Mouse (Mus musculus): ENCODE data around the gene Olfr640. TPM values are rescaled to one million over a fixed set of nuclear protein-coding genes. Genes with fewer than 3 reads are reported as not detected.

Olfr640 gene
- total RNA-seq (2021) (not detected), polyA plus RNA-seq (2012; rRNA removed) (not detected in 2 replicates)
- long read RNA-seq: 0 reads

- no peak for DNase-seq
Measured at GRCm38 (mm10) chr7:104025473-104025872, at the start of gene Olfr640. Gene Olfr640 (minus strand): TSS chr7:104025573.

- DNase-seq: no peak
Measured at GRCm38 (mm10) chr7:104071769-104072168, 46.4 kb upstream of the Olfr640 start, which contains the start of gene Olfr644. Gene Olfr644 (minus strand): TSS chr7:104071869.

- DNase-seq: no peak
Measured at GRCm38 (mm10) chr7:104061345-104061744, 36.0 kb upstream of the Olfr640 start, which contains the start of gene 4930516K23Rik. Gene 4930516K23Rik (minus strand): TSS chr7:104061445.

- no peak for DNase-seq
Measured at GRCm38 (mm10) chr7:104059215-104059614, 33.8 kb upstream of the Olfr640 start.

- DNase-seq: no peak
Measured at GRCm38 (mm10) chr7:104052566-104052965, 27.2 kb upstream of the Olfr640 start, which contains the start of gene Olfr642. Gene Olfr642 (minus strand): TSS chr7:104052666.

- no peak for DNase-seq
Measured at GRCm38 (mm10) chr7:104050745-104051144, 25.4 kb upstream of the Olfr640 start.

- no peak for DNase-seq
Measured at GRCm38 (mm10) chr7:104035145-104035544, 9.8 kb upstream of the Olfr640 start, which contains the start of gene Olfr641. Gene Olfr641 (plus strand): TSS chr7:104035445.

GRCm38 (mm10) chr7:104026978-104027377 is 1.6 kb upstream of the Olfr640 start:
- DNase-seq: no peak

GRCm38 (mm10) chr7:104021651-104022050 is 3.7 kb downstream of the Olfr640 start:
- no peak for DNase-seq

- DNase-seq: no peak
Measured at GRCm38 (mm10) chr7:104018953-104019352, 6.4 kb downstream of the Olfr640 start.

- DNase-seq: no peak
Measured at GRCm38 (mm10) chr7:104017203-104017602, 8.2 kb downstream of the Olfr640 start, which contains the start of gene Olfr639. Gene Olfr639 (minus strand): TSS chr7:104017303.

GRCm38 (mm10) chr7:103999124-103999523 is 26.2 kb downstream of the Olfr640 start:
- no peak for DNase-seq

- no peak for DNase-seq
Measured at GRCm38 (mm10) chr7:103998446-103998845, 26.9 kb downstream of the Olfr640 start, which contains the start of gene Olfr638. Gene Olfr638 (plus strand): TSS chr7:103998746.

- no peak for DNase-seq
Measured at GRCm38 (mm10) chr7:103971782-103972181, 53.6 kb downstream of the Olfr640 start.

GRCm38 (mm10) chr7:103970852-103971251 is 54.5 kb downstream of the Olfr640 start, which contains the start of gene Olfr635:
Gene Olfr635 (plus strand): TSS chr7:103971152.
- DNase-seq: no peak

Other genes with a start within 250 kb of the Olfr640 start
Only the 30 nearest of the 31 such genes appear.
- gene Olfr67, start 233.8 kb downstream of the Olfr640 start, total RNA-seq (2021): not detected
- gene Olfr67, start 233.8 kb downstream of the Olfr640 start, polyA plus RNA-seq (2012; rRNA removed): not detected in 2 replicates
- 100 to 1,000 TPM; 120 to 218 TPM for gene Hbb-bt, start 211.6 kb downstream of the Olfr640 start, total RNA-seq (2021)
- 48.3 and 61.8 TPM in 2 replicates for gene Hbb-bt, start 211.6 kb downstream of the Olfr640 start, polyA plus RNA-seq (2012; rRNA removed)
- 1,000 to 10,000 TPM; 1,531 to 2,097 TPM for gene Hbb-bs, start 197.5 kb downstream of the Olfr640 start, total RNA-seq (2021)
- 569 and 814 TPM in 2 replicates for gene Hbb-bs, start 197.5 kb downstream of the Olfr640 start, polyA plus RNA-seq (2012; rRNA removed)
- gene Hbb-bh2, start 185.1 kb downstream of the Olfr640 start, total RNA-seq (2021): not detected
- not detected in 2 replicates for gene Hbb-bh2, start 185.1 kb downstream of the Olfr640 start, polyA plus RNA-seq (2012; rRNA removed)
- gene Hbb-bh1, start 182.4 kb downstream of the Olfr640 start, total RNA-seq (2021): not detected
- gene Hbb-bh1, start 182.4 kb downstream of the Olfr640 start, polyA plus RNA-seq (2012; rRNA removed): not detected in 2 replicates
- not detected for gene Hbb-y, start 172.4 kb downstream of the Olfr640 start, total RNA-seq (2021)
- not detected in 2 replicates for gene Hbb-y, start 172.4 kb downstream of the Olfr640 start, polyA plus RNA-seq (2012; rRNA removed)
- not detected for gene Olfr66, start 139.3 kb downstream of the Olfr640 start, total RNA-seq (2021)
- not detected in 2 replicates for gene Olfr66, start 139.3 kb downstream of the Olfr640 start, polyA plus RNA-seq (2012; rRNA removed)
- gene Olfr64, start 131.1 kb downstream of the Olfr640 start, total RNA-seq (2021): not detected
- gene Olfr64, start 131.1 kb downstream of the Olfr640 start, polyA plus RNA-seq (2012; rRNA removed): not detected in 2 replicates
- not detected for gene Olfr65, start 122.1 kb downstream of the Olfr640 start, total RNA-seq (2021)
- not detected in 2 replicates for gene Olfr65, start 122.1 kb downstream of the Olfr640 start, polyA plus RNA-seq (2012; rRNA removed)
- not detected for gene Olfr631, start 96.7 kb downstream of the Olfr640 start, total RNA-seq (2021)
- not detected in 2 replicates for gene Olfr631, start 96.7 kb downstream of the Olfr640 start, polyA plus RNA-seq (2012; rRNA removed)
- not detected for gene Olfr632, start 91.2 kb downstream of the Olfr640 start, total RNA-seq (2021)
- gene Olfr632, start 91.2 kb downstream of the Olfr640 start, polyA plus RNA-seq (2012; rRNA removed): not detected in 2 replicates
- gene Olfr633, start 81.1 kb downstream of the Olfr640 start, total RNA-seq (2021): not detected
- gene Olfr633, start 81.1 kb downstream of the Olfr640 start, polyA plus RNA-seq (2012; rRNA removed): not detected in 2 replicates
- not detected for gene Olfr635, start 54.4 kb downstream of the Olfr640 start, total RNA-seq (2021)
- not detected in 2 replicates for gene Olfr635, start 54.4 kb downstream of the Olfr640 start, polyA plus RNA-seq (2012; rRNA removed)
- not detected for gene Olfr638, start 26.8 kb downstream of the Olfr640 start, total RNA-seq (2021)
- not detected in 2 replicates for gene Olfr638, start 26.8 kb downstream of the Olfr640 start, polyA plus RNA-seq (2012; rRNA removed)
- not detected for gene Olfr639, start 8.3 kb downstream of the Olfr640 start, total RNA-seq (2021)
- gene Olfr639, start 8.3 kb downstream of the Olfr640 start, polyA plus RNA-seq (2012; rRNA removed): not detected in 2 replicates
- not detected for gene Olfr641, start 9.9 kb upstream of the Olfr640 start, total RNA-seq (2021)
- not detected in 2 replicates for gene Olfr641, start 9.9 kb upstream of the Olfr640 start, polyA plus RNA-seq (2012; rRNA removed)
- gene Olfr642, start 27.1 kb upstream of the Olfr640 start, total RNA-seq (2021): not detected
- gene Olfr642, start 27.1 kb upstream of the Olfr640 start, polyA plus RNA-seq (2012; rRNA removed): not detected in 2 replicates
- not detected for gene 4930516K23Rik, start 35.9 kb upstream of the Olfr640 start, total RNA-seq (2021)
- gene 4930516K23Rik, start 35.9 kb upstream of the Olfr640 start, polyA plus RNA-seq (2012; rRNA removed): not detected in 2 replicates
- gene Olfr644, start 46.3 kb upstream of the Olfr640 start, total RNA-seq (2021): not detected
- gene Olfr644, start 46.3 kb upstream of the Olfr640 start, polyA plus RNA-seq (2012; rRNA removed): not detected in 2 replicates
- not detected for gene Olfr645, start 59.9 kb upstream of the Olfr640 start, total RNA-seq (2021)
- gene Olfr645, start 59.9 kb upstream of the Olfr640 start, polyA plus RNA-seq (2012; rRNA removed): not detected in 2 replicates
- not detected for gene Olfr646, start 79.3 kb upstream of the Olfr640 start, total RNA-seq (2021)
- not detected in 2 replicates for gene Olfr646, start 79.3 kb upstream of the Olfr640 start, polyA plus RNA-seq (2012; rRNA removed)
- gene Ubqln5, start 104.3 kb upstream of the Olfr640 start, total RNA-seq (2021): not detected
- gene Ubqln5, start 104.3 kb upstream of the Olfr640 start, polyA plus RNA-seq (2012; rRNA removed): not detected in 2 replicates
- not detected for gene Olfr643, start 111.8 kb upstream of the Olfr640 start, total RNA-seq (2021)
- gene Olfr643, start 111.8 kb upstream of the Olfr640 start, polyA plus RNA-seq (2012; rRNA removed): not detected in 2 replicates
- not detected for gene Ubqln3, start 117.7 kb upstream of the Olfr640 start, total RNA-seq (2021)
- not detected in 2 replicates for gene Ubqln3, start 117.7 kb upstream of the Olfr640 start, polyA plus RNA-seq (2012; rRNA removed)
- not detected for gene Ubqlnl, start 125.0 kb upstream of the Olfr640 start, total RNA-seq (2021)
- gene Ubqlnl, start 125.0 kb upstream of the Olfr640 start, polyA plus RNA-seq (2012; rRNA removed): not detected in 2 replicates
- gene Olfm5, start 139.3 kb upstream of the Olfr640 start, total RNA-seq (2021): not detected
- not detected in 2 replicates for gene Olfm5, start 139.3 kb upstream of the Olfr640 start, polyA plus RNA-seq (2012; rRNA removed)
- not detected for gene Olfr648, start 157.8 kb upstream of the Olfr640 start, total RNA-seq (2021)
- 0.04 TPM in 1 of 2 replicates, not detected in the other for gene Olfr648, start 157.8 kb upstream of the Olfr640 start, polyA plus RNA-seq (2012; rRNA removed)
- not detected for gene Olfr649, start 170.4 kb upstream of the Olfr640 start, total RNA-seq (2021)
- gene Olfr649, start 170.4 kb upstream of the Olfr640 start, polyA plus RNA-seq (2012; rRNA removed): not detected in 2 replicates
- gene Trim6, start 193.2 kb upstream of the Olfr640 start, total RNA-seq (2021): under 1 TPM; 0.12 to 0.66 TPM
- gene Trim6, start 193.2 kb upstream of the Olfr640 start, polyA plus RNA-seq (2012; rRNA removed): 0.09 and 0.36 TPM in 2 replicates
- gene Trim34a, start 218.9 kb upstream of the Olfr640 start, total RNA-seq (2021): 1 to 10 TPM; 6.5 to 6.8 TPM
- 4.0 and 4.6 TPM in 2 replicates for gene Trim34a, start 218.9 kb upstream of the Olfr640 start, polyA plus RNA-seq (2012; rRNA removed)

Measured in adrenal gland, adult 2 months (tissue).